Mouse (Mus musculus) heart, embryonic 14.5 days (tissue): Measurements from ENCODE around the gene Olfr56. TPM values are rescaled to one million over a fixed set of nuclear protein-coding genes. Genes with fewer than 3 reads are reported as not detected.
A peak's percentile ranks its signal among the peaks of the same experiment; 100 is the strongest.

Experiments used
- ATAC-seq: fragments of 200-750 bp; cut with Nextera tagmentation; 2 replicates; pipeline ENCODE4 v1.8.0; 2017; ENCODE audit warnings: low read depth, moderate TSS enrichment; ENCODE audit not compliant: insufficient number of reproducible peaks, insufficient read depth, low FRiP score
- H3K27ac ChIP-seq, 2 experiments: fragments of 200-500 bp in 1 of 2; fragments of 300-500 bp in 1 of 2; sonication (generic) in 1 of 2; replicated peaks in 1 of 2; 2 replicates each; pipeline ENCODE4 v1.5.1; 2012 to 2014; ENCODE audit warnings: low read depth in 2 of 2, low read length in 2 of 2, control low read depth in 1 of 2, mild to moderate bottlenecking in 1 of 2, mixed read lengths in 1 of 2; ENCODE audit not compliant: control insufficient read depth in 1 of 2, insufficient read depth in 1 of 2
- H3K27me3 ChIP-seq: fragments of 300-500 bp; sonication (generic); 2 replicates; pipeline ENCODE4 v1.6.1; 2014; ENCODE audit warnings: mild to moderate bottlenecking, low read length, control low read depth; ENCODE audit not compliant: control insufficient read depth, insufficient read depth
- H3K36me3 ChIP-seq: fragments of 300-500 bp; sonication (generic); 2 replicates; pipeline ENCODE4 v1.6.1; 2014; ENCODE audit warnings: mild to moderate bottlenecking, control low read depth, low read length, mixed read lengths; ENCODE audit not compliant: control insufficient read depth, insufficient read depth
- H3K4me1 ChIP-seq, 2 experiments: fragments of 200-500 bp in 1 of 2; fragments of 300-500 bp in 1 of 2; sonication (generic) in 1 of 2; 2 replicates each; pipeline ENCODE4 v1.6.1; 2012 to 2014; ENCODE audit warnings: low read length in 2 of 2, control low read depth in 1 of 2, mixed read lengths in 1 of 2; ENCODE audit not compliant: control insufficient read depth in 2 of 2, insufficient read depth in 2 of 2
- H3K4me2 ChIP-seq: fragments of 300-500 bp; sonication (generic); 2 replicates; pipeline ENCODE4 v1.6.1; 2014; ENCODE audit warnings: mild to moderate bottlenecking, low read length
- H3K4me3 ChIP-seq, 2 experiments: fragments of 200-500 bp in 1 of 2; fragments of 300-500 bp in 1 of 2; sonication (generic) in 1 of 2; 2 replicates each; pipeline ENCODE4 v1.5.1; 2012 to 2014; ENCODE audit warnings: low read length in 2 of 2, mild to moderate bottlenecking in 2 of 2, control low read depth in 1 of 2, low read depth in 1 of 2, moderate library complexity in 1 of 2; ENCODE audit not compliant: control insufficient read depth in 1 of 2, insufficient read depth in 1 of 2
- H3K9ac ChIP-seq: fragments of 300-500 bp; sonication (generic); 2 replicates; pipeline ENCODE4 v1.6.1; 2014; ENCODE audit warnings: mild to moderate bottlenecking, low read length
- H3K9me3 ChIP-seq: fragments of 300-500 bp; sonication (generic); 2 replicates; pipeline ENCODE4 v1.6.1; 2016; ENCODE audit warnings: low read length, control low read depth; ENCODE audit not compliant: control insufficient read depth
- whole genome bisulfite sequencing: fragments of 180-500 bp; shearing (Covaris S2); extraction: QIAGEN DNeasy Blood & Tissue Kit; methylation state at CpG from one replicate; pipeline ENCODE4 v1.1.7; 2014; 5-methylcytosine and 5-hydroxymethylcytosine counted together
- polyA plus RNA-seq: library from polyadenylated mRNA; unstranded; fragments of >200 nt; fragmentation: Nextera tagmentation; extraction: Ambion mirVana; gene quantifications from 2 replicates; pipeline ENCODE4 v1.2.1, GENCODE M21; 2014

Olfr56 gene
- polyA plus RNA-seq, 1 experiment from 2014 or later: not detected

DNA sequence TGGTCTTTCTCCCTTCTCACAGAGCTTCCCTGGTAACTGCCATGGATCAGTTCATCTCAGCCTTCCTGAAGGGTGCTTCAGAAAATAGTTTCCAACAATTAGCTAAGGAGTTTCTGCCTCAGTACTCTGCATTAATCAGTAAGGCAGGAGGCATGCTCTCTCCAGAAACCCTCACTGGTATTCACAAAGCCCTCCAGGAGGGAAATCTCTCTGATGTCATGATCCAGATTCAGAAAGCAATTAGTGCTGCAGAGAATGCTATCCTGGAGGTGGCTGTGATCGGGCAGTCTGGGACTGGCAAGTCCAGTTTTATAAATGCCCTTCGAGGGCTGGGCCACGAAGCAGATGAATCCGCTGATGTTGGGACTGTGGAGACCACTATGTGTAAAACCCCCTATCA lies 116.7 kb downstream of the Olfr56 start:
- Histone ChIP-seq H3K4me3 (no peak overlapping the region), H3K27ac (no peak overlapping the region), H3K9me3 (no peaks in the 10 kb centered on the region), H3K9ac (no peak overlapping the region), H3K27me3 (no peaks in the 10 kb centered on the region), H3K4me2 (no peak overlapping the region), H3K36me3 (no peaks in the 10 kb centered on the region), H3K4me1 (no peaks in the 10 kb centered on the region)
- 88% methylated on average over 4 of the region's 4 CpGs for WGBS
- ATAC-seq: no peak

DNA sequence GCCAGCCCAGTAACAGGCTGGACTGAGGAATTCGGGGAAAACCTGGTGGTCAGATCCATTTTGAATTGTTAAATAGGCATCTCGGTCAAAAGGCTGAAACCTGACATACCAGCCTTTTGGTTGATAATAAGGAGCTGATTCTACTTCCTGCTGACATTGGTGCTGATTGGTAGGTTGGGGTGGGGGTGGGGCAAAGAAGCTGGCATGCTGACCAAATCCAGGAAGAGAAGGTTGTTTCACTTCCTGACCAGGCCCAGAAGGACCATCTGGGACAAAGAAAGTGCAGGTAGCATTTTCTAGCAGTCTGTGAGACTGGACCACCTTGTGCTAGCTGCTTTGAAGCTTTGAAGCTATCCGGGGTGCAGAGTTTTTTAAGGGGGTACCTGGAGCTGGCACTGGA lies 121.7 kb downstream of the Olfr56 start:
- Histone ChIP-seq H3K4me1 (no peaks in the 10 kb centered on the region; a peak in 1 of 4 replicates), H3K4me2 (no peak overlapping the region), H3K27ac (no peak overlapping the region), H3K4me3 (no peak overlapping the region), H3K9me3 (no peaks in the 10 kb centered on the region), H3K9ac (no peak overlapping the region), H3K27me3 (no peaks in the 10 kb centered on the region), H3K36me3 (no peaks in the 10 kb centered on the region)
- ATAC-seq: no peak
- 69% methylated on average over 3 of the region's 3 CpGs for WGBS

DNA sequence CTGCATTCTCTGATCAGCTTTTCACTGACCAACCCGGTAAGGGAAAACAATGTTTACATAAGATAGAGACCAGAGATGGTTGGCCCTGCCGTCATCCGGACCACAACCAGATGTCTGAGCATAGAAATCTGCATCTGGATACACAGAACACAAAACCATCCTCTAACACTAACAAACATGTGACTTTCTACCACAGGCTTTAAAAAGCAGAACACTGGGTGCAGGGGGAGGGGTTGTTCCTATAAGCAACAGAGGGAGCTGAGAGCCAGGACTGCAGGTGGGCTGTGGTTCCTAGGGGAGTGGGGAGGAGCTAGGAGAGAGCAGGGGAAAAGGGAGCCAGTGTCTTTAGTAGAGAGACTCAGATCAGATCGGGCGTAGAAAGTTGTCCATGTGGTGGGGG lies 122.8 kb downstream of the Olfr56 start:
- H3K4me3 ChIP-seq: no peak overlapping the region
- H3K36me3 ChIP-seq: no peaks in the 10 kb centered on the region
- no peak overlapping the region for H3K4me2 ChIP-seq
- H3K27ac ChIP-seq: no peak overlapping the region
- 35% methylated on average over 5 of the region's 5 CpGs for WGBS
- H3K4me1 ChIP-seq: no peaks in the 10 kb centered on the region; a peak in 1 of 4 replicates
- H3K27me3 ChIP-seq: no peaks in the 10 kb centered on the region
- ATAC-seq: no peak
- no peak overlapping the region for H3K9ac ChIP-seq
- H3K9me3 ChIP-seq: no peaks in the 10 kb centered on the region

- 8% methylated on average over 8 of the region's 8 CpGs for WGBS
- Histone ChIP-seq H3K27ac (no peak overlapping the region), H3K4me3 (no peak overlapping the region), H3K27me3 (no peaks in the 10 kb centered on the region), H3K36me3 (no peaks in the 10 kb centered on the region), H3K9me3 (no peaks in the 10 kb centered on the region), H3K4me2 (peak overlapping the region; percentile 41), H3K4me1 (no peaks in the 10 kb centered on the region; a peak in 1 of 4 replicates), H3K9ac (no peak overlapping the region)
- no peak for ATAC-seq
Measured at GRCm38 (mm10) chr11:49103047-49103693, 124.5 kb downstream of the Olfr56 start.

DNA sequence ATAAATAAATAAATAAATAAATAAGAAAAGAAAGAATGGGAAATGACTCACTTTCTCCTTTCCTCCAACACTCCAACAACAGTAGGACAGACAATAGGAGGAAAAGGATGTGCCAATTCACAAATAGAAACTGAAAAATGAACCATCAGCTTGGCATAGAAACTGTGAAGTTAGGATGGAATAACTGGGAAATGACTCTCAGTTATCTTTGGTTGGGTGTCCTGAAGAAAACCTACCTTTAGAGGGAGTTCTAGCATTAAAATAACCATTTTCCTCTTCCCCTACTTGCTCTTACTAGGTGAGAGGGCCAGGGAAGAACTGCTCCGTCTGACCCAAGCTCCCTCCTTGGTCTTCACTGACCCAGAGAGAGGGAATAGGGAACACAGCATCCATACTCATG lies 127.1 kb downstream of the Olfr56 start:
- 73% methylated on average over 1 of the region's 1 CpGs for WGBS
- Histone ChIP-seq H3K36me3 (no peaks in the 10 kb centered on the region), H3K4me1 (no peaks in the 10 kb centered on the region; a peak in 1 of 4 replicates), H3K4me2 (no peak overlapping the region), H3K9ac (no peak overlapping the region), H3K4me3 (no peak overlapping the region), H3K9me3 (no peaks in the 10 kb centered on the region), H3K27ac (no peak overlapping the region), H3K27me3 (no peaks in the 10 kb centered on the region)
- no peak for ATAC-seq

- no peaks in the 10 kb centered on the region for H3K27me3 ChIP-seq
Measured at GRCm38 (mm10) chr11:49107650-49108537, 129.2 kb downstream of the Olfr56 start.

GRCm38 (mm10) chr11:49108833-49109232 lies 130.1 kb downstream of the Olfr56 start:
- Histone ChIP-seq H3K4me2 (no peak overlapping the region), H3K36me3 (no peaks in the 10 kb centered on the region), H3K9ac (no peak overlapping the region), H3K4me1 (no peaks in the 10 kb centered on the region), H3K27me3 (no peaks in the 10 kb centered on the region), H3K4me3 (no peak overlapping the region), H3K9me3 (no peaks in the 10 kb centered on the region), H3K27ac (no peak overlapping the region)
- 36% methylated on average over 1 of the region's 1 CpGs for WGBS
- ATAC-seq: no peak

More at GRCm38 (mm10) chr11:49107650-49108537, 129.2 kb downstream of the Olfr56 start:
- H3K9ac ChIP-seq: no peak overlapping the region
- no peaks in the 10 kb centered on the region for H3K9me3 ChIP-seq
- no peak overlapping the region for H3K4me3 ChIP-seq
- H3K4me1 ChIP-seq: no peaks in the 10 kb centered on the region
- no peak overlapping the region for H3K4me2 ChIP-seq
- ATAC-seq: no peak
- WGBS: 63% methylated on average over 10 of the region's 10 CpGs
- H3K36me3 ChIP-seq: no peaks in the 10 kb centered on the region
- no peak overlapping the region for H3K27ac ChIP-seq
